Mouse (Mus musculus) gastrocnemius, postnatal 10 days (tissue): ENCODE measurements around the gene Mettl7a1. TPM values are rescaled to one million over a fixed set of nuclear protein-coding genes. Genes with fewer than 3 reads are reported as not detected.
"Not testable (repeated sequence)": the region's sequence is repeated elsewhere in the genome, so short reads cannot be mapped to it uniquely, and the experiment has no call there.

ENCODE experiments used
- DNase-seq: peaks from one replicate; pipeline ENCODE4 v3.0.0; 2021; ENCODE audit warnings: mixed read lengths
- total RNA-seq, 2 experiments: library from RNA; stranded (reverse); gene quantifications; 2 replicates each; pipeline ENCODE4 v1.2.3; 2021

The Mettl7a1 gene
- total RNA-seq, 2 experiments from 2014 or later, result 17.7 to 18.5 TPM

DNA sequence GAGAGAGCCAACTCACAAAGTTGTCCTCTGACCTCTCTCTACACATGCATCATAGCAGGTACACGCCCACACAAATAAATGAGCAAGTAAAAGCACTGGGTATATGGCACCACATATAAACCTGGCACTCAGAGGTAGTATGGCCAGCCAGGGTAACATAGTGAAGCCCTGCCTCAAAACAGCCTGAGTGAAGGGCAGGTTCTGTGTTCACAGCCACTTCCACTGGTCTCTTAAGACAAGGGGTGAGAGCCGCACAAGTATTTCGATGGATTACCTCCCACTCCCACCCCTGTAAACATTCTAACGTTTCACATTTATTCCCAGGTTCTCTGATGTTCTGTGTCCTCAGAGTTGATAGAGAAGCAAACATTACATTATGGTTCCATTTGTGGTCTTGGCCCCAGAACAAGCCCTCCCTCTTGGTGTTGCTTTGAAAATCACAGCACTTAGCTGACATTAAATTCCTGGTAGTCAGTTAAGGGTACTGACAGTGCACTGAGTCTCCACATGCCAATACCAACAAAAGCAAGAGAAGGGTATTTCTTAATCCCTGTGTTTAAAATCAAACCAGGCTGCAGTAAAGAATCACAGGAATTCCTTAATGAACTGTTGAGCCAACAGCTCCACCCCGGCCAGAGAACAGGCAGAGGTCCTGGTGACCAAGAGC is 37.5 kb downstream of the Mettl7a1 start:
- not testable (repeated sequence) for DNase-seq

DNA sequence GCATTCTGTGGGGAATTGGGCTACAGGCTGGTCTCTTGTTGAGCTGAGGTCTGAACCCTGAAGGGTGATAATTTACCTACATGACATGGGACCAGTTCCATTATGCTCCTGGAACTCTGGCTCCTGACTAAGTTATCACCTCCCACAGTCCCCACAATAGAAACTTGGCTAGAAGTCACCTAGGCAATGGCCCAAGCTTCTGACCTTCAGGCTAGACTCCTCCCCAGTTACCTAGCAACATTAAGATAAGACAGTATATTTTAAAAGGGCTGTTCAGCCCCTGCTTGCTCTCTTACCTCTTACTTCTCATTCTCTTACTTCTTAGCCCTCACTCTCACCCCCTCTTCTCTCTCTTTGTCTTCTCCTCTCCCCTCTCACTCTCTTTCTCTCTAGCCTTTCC is 41.5 kb downstream of the Mettl7a1 start:
- DNase-seq, result no peak

DNA sequence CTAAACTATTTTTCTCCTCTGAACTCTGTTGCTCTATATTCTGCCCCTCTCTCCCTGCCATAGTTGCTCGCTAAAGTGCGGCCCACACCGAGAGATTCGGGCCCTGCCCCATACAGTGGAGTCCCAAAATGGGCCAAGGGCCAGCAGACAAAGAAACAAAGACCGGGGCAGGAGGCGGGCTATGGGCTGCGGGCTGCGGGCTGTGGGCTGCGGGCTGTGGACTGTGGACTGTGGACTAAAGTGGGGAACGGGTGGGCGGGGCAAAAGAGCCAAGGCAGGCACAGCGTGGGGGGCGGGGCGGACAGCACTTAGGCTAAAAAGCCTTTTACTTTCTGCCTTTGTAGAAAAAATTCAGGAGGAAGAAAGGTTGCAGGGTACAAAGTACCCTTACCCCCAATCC is 42.8 kb downstream of the Mettl7a1 start:
- DNase-seq, result no peak

DNA sequence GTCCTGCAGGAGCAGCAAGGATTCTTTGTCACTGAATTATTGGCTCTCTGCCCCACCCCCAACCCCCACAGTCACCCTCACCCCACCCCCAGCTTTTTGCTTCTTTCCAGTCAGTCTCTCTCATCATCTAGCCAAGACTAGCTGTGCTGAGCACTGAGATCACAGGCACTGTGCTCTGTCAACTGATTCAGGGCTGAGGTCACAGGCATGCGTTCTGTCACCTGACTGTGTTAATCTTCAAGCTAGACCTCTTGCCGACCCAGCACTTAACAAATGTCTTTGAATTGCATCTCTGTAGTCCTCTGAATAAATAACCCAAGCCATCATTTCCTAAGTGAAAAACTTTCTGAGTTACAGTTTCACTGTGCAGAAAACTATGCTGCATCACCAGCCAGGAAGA is 45.6 kb downstream of the Mettl7a1 start:
- no peak for DNase-seq

DNA sequence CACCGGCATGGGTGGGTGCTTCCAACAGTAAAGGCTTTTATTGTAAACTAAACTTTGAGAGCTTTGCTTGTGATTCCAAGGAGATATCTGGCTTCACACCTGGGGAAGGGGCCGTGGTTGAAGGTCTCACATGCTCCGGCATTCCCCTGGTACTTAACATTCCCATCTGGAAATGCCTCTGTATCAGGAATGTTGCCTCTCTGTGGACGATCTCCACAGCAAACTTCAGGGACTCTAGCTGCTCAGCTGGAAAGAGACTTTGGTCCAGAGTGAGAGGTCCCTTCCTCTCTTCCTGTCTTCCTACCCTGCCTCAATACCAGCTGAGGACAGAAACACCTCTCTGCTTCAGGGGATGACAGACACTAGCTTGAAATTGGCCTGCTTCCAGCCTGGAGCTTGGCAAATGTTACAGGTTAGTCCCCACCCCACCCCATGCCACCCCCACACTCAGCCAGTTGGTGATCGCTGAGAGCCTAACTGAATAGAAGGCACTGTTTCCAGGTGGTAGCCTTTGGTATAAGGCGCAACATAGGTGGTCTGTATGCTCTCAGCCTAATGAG is 47.6 kb downstream of the Mettl7a1 start:
- no peak for DNase-seq

DNA sequence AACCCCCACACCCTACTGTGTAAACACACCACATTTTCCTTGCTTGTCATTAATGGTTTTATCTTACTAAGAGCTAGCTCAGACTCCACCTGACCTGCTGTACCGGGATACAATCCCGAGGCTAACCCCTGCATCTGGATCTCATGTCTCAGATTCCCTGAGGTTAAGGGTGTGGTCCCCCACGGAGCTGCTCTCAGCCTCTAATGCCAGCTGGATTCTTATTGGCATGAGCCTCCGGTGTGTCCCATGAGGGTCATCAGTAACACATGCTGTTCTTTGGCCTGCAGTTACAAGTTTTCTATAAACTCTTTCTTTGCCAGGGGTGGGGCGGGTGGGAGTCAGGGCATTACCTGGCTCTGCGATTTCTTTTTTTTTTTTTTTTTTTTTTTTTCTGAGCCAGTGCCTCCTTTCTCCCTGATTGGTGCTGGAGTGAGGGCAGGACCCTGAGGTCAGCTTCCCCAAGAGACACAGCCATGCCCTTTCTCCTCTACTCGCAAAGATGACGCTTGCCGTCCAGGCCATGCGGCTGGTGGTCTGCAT is 48.8 kb downstream of the Mettl7a1 start, which contains the start of the genes Methig1 and Mettl7a2:
Gene Methig1 (plus strand): TSS at position 439 of the 540 bp plus-strand sequence.
Gene Mettl7a2 (plus strand): TSS at position 490 of the 540 bp plus-strand sequence.
- no peak for DNase-seq

DNA sequence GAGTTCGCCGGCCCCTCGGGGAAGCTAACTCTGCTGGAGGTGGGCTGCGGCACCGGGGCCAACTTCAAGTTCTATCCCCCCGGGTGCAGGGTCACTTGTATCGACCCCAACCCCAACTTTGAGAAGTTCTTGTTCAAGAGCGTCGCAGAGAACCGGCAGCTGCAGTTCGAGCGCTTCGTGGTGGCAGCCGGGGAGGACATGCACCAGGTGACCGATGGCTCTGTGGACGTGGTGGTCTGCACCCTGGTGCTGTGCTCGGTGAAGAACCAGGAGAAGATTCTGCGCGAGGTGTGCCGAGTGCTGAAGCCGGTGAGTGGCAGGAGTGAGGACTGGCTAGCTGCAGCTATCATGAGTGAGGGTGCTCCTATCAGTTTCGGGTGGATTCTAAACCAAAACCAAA is 49.5 kb downstream of the Mettl7a1 start:
- not testable (repeated sequence) for DNase-seq

DNA sequence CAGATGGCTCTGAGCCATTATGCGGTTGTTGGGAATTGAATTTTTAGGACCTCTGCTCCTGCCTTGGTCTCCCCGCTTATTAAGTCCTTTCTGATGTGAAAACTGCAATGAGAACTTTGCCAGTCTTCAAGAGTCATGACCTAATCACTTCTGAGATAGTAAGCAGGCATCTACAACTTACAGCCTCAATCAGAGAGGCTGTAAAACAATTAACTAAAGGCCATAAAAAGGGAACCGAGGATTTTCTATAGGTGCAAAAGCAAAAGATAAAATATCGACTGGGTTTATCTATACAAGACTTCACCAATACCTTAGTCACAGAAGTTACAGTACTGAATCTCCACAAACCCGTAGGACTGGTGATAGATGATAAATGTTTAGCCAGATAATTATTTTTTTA is 51.9 kb downstream of the Mettl7a1 start:
- DNase-seq, result no peak

DNA sequence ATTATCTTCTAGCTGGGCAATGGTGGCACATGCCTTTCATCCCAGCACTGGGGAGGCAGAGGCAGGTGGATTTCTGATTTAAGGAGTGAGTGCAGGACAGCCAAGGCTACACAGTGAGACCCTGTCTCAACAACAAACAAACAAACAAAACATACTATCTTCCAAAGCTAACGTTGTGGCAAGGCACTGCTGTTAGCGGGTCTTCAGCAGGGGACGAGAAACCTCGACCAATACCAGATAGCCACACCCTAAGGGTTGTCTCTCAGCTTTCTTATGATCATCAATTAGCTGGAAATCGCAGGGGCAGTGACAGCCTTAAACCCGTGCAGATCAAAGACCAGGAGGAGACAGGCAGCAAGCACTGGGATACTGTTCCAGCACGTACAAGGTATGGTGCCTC is 60.3 kb downstream of the Mettl7a1 start, which contains the start of gene Higd1c:
Gene Higd1c (plus strand): TSS at position 301 of the 400 bp plus-strand sequence.
- no peak for DNase-seq

DNA sequence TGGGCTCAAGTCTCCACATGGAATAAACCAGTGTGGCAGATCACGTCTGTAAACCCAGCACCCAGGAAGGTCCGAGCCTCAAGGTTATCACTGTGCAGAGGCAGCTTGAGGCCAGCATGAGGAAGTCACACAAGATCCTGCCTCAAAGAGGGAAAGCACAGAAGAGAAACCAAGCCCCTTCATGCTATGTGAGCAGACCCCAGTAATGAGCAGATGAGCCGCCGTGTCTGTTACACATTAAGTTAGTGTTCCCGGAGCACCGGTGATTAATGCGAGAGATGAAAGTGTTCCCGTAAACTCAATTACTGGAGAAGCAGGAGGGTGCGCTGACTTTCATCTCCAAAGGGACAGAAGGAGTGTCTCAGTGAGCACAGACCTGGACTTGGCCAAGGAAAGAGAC is 62.0 kb downstream of the Mettl7a1 start:
- not testable (repeated sequence) for DNase-seq

DNA sequence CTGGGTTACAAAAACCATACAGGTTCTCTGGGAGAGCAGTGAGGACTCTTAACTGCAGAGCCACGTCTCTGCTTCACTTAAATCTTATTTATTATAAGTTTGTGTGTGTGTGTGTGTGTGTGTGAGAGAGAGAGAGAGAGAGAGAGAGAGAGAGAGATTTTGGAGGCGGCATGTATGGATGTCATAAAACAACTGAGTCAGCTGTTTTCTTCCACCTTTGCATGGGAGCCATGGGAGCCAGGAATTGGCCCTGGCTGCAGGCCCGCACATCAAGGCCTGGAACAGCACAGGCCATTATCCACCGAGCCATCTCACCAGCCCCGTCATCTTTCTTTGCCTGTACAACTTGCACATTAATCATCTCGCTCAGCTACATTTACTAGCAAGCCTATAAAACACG is 63.2 kb downstream of the Mettl7a1 start:
- no peak for DNase-seq

DNA sequence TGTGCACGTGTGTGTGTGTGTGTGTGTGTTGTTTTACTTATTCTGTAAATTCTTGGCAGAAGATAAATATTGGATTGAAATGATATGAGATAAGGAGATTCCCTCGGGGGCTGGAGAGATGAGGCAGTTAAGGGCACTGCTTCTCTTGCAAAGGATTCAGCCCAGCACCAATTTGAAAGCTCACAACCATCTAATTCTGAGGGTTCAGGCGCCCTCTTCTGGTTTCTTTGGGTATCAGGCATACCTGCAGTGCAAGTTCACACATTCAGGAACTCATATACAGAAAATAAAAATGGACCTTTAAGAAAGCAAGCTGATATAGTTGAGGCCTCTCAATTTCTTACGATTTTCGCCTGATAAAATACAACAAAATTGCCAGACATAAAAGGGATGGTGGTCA is 71.1 kb downstream of the Mettl7a1 start:
- DNase-seq, result peak; percentile 58

DNA sequence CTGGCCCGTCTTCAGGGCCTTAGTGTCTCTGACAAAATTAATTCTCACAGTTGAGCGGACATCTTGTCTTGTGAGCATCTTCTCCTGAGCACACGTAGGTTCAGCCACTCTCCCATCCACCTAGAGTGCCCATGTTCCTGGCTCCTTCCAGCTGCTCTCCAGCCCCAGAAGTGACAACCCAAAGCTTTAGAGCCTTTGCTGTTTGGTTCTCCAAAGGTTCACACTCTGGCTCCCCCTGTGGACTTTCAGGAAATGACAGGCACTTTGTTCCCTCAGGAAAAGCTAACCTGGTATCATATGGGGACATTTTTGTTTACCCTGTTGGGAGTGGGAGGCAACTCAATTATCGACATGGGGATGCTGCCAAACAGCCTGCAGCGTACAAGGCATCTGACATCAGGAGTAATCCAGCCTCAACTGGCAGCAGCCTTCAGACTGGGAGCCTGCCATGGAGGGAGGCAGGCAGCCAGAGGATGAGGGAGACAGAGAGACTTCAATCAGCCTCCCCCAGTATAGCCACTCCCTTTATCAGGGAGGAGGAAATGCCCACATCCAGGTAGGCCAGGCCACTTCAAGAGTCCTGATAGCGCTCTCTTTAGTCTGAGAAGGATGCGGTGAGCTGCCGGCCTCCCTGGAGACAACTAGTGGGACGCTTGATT is 74.0 kb downstream of the Mettl7a1 start:
- not testable (repeated sequence) for DNase-seq

Other genes with a start within 250 kb of the Mettl7a1 start
- 10 to 100 TPM; 51.5 to 55.9 TPM for gene Atf1, start 76.3 kb upstream of the Mettl7a1 start, total RNA-seq
- not detected for gene Tmprss12, start 23.3 kb upstream of the Mettl7a1 start, total RNA-seq
- under 1 TPM; 0.19 to 0.20 TPM for gene Mettl7a3, start 30.8 kb downstream of the Mettl7a1 start, total RNA-seq
- not detected for gene Methig1, start 49.0 kb downstream of the Mettl7a1 start, total RNA-seq
- under 1 TPM; 0.31 to 0.77 TPM for gene Mettl7a2, start 49.1 kb downstream of the Mettl7a1 start, total RNA-seq
- gene Higd1c, start 60.4 kb downstream of the Mettl7a1 start, total RNA-seq, result not detected
- under 1 TPM in 1 of 2 experiments, not detected in 1; 0.18 TPM for gene Gm5475, start 118.0 kb downstream of the Mettl7a1 start, total RNA-seq
- gene Slc11a2, start 120.9 kb downstream of the Mettl7a1 start, total RNA-seq, result 10 to 100 TPM; 23.3 to 31.9 TPM
- 10 to 100 TPM; 11.1 to 15.7 TPM for gene Letmd1, start 164.9 kb downstream of the Mettl7a1 start, total RNA-seq
- 1 to 10 TPM; 2.6 to 4.4 TPM for gene Csrnp2, start 191.3 kb downstream of the Mettl7a1 start, total RNA-seq
- gene Tfcp2, start 247.9 kb downstream of the Mettl7a1 start, total RNA-seq, result 10 to 100 TPM; 13.1 to 16.1 TPM